Mouse (Mus musculus) neural tube, embryonic 10.5 days (tissue): ENCODE data around the gene Plekhd1.

Experiments
- DNase-seq: peaks from one replicate; pipeline ENCODE4 v3.0.0-alpha.2; 2017; ENCODE audit warnings: low spot score; ENCODE audit errors: extremely low spot score

The Plekhd1 gene

GRCm38 (mm10) chr12:80746031-80746813 lies 53.8 kb downstream of the Plekhd1 start:
- DNase-seq: no peak

GRCm38 (mm10) chr12:80751556-80751955 lies 59.2 kb downstream of the Plekhd1 start:
- no peak for DNase-seq

GRCm38 (mm10) chr12:80757751-80758558 lies 65.6 kb downstream of the Plekhd1 start:
- DNase-seq: peak; percentile 81

DNA sequence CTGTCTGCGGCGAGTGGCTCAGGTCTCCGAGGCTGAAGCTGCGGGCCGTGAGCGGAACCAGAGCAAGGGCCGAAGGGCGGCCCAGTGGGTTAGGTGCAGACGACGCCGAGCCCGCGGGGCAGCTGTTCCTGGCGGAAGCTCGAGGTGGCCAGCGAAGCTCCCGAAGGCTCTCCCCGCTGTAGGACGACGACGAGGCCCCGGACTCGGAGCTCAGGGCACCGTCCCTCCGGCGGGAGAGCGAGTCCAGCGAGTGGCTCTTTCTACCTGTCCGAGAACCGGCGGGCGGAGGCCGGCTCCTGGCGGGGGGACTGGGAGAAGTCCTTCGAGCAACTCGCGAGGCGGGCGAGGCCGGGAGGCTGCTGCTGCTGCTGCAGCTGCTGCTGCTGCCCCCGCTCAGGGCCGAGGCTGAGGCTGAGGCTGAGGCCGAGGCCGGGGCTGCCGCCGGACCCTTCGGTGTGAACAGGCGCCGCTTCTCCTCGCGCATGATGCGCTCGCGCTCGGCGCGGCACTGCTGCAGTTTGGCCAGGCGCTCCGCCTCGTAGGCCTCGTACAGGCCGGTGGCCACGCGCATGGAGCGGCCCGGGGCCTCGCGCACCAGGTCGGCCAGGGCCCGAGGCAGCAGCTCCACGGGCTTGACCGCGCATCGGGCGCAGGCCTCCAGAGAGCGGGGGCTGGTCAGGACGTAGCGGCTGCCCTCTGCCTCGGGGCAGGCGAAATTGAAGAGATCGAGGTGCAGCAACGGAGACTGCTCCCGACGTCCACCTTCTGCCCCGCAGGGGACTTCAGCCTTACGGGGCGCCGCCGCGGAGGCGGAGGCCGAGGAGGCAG lies 66.4 kb downstream of the Plekhd1 start:
- DNase-seq: peak; percentile 77

- DNase-seq: no peak
Observed at GRCm38 (mm10) chr12:80759387-80759712, 67.0 kb downstream of the Plekhd1 start.

DNA sequence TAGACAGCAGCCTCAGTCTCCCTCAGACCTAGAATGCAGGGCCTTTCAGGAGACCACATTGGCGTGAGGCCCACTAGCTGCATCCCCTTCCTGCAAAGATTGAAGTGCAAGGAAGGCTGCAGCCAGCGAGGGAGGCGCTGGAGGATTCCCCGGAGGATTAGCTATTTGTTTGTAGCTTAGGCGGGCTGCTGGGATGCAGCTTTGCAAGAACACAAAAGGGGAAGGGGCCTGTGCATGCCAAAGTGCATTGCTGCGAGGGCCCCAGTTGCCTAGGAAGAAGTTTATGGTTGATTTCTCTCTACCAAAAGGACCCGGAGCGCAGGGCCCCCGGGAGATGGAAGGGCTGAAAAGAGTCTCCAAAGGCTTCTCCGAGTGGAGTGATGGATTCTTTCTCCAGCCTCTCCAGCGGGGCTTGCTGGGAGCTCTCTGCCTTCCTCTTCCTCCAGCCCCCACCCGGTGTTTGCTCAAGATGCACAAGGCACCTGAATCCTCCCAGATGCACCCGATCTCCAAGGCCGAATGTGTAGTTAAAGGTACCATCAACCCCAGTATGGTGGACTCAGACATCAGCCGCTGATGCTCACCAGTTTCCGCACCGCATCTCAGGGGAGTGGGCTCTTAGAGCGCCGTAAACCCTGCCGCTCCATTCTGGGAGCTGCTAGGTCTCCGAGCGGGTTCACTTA lies 67.5 kb downstream of the Plekhd1 start:
- DNase-seq: peak; percentile 81

- DNase-seq: no peak
Observed at GRCm38 (mm10) chr12:80760396-80760801, 68.0 kb downstream of the Plekhd1 start, which contains the start of gene Ccdc177. Gene Ccdc177, minus strand, starts transcription at chr12:80760687.

- no peak for DNase-seq
Observed at GRCm38 (mm10) chr12:80762982-80763381, 70.6 kb downstream of the Plekhd1 start.

DNA sequence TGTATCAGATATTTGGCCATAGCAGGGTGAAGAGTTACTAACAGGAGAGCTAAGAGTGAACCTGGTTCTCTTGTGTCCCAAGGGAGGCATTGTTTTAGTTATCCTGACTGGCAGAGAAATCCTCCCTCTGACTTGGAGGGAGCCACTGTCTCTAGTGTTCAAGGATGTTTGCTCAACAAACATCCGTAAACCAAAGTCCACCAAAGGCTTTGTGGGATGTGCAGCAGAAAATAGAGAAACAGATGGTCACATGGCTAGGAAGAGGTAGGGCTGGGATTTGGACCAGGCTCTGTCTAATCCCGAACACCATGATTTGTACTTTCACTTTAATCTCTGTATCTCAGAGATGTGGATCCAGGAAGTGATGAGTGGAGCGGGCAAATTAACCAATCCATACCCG lies 71.7 kb downstream of the Plekhd1 start:
- DNase-seq: no peak

DNA sequence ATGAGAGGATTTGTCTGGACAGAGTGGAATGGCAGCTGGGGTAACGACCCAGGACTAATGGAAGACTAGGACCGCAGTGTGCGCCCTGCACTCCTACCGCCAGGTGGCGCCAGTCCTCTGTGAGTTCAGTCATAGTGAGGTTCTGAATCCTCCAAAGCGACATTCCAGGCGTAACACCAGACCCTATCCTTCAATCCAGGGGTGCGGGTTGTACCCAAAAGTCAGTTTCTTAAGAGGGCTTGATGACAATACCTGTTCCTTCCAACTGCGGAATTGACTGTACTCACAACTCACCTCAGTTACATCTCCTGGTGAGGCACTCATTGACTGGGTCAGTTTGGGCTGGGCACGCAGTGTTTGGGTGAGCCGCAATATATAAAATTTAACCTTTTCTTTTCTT lies 77.3 kb downstream of the Plekhd1 start:
- DNase-seq: peak; percentile 91
